Mouse (Mus musculus) layer of hippocampus, adult 11-12 months (tissue): ENCODE measurements around the gene Sfxn5.

Experiments used
- DNase-seq: peaks from one replicate; pipeline ENCODE4 v3.0.0; 2022; ENCODE audit warnings: low spot score

The Sfxn5 gene

DNA sequence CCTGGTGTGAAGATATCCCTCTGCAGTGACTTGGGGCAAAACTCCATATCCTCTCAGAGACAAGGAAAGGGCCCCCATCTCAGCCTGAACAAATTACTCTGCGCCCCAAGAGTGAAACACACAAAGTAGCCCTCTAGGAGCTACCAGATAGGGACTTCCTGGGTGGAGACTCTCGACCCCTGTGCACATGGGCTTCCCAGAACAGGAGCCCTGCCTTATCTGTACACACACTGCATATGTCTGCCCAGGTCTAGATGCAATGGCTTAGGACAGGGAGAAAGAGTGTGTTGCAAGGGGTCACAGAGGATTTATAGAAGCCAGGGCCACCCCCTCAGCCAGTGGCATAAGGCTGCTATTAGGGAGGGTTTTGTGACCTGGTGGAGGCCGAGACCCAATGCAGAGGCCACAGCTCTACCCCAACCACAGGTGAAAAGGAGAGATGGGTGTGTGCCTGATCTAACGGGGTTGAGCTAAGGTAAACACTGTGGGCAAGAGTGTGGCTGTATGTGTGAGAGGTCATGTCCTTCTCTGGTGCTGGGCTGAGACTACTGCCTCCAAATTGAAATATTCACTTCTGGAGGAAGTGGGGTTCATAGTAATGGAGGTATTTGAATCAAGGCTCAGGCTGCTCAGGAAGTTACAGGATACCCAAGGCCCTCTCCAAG is 44.9 kb downstream of the Sfxn5 start:
- no peak for DNase-seq

- no peak for DNase-seq
Observed at GRCm38 (mm10) chr6:85286283-85287047, 46.8 kb downstream of the Sfxn5 start.

DNA sequence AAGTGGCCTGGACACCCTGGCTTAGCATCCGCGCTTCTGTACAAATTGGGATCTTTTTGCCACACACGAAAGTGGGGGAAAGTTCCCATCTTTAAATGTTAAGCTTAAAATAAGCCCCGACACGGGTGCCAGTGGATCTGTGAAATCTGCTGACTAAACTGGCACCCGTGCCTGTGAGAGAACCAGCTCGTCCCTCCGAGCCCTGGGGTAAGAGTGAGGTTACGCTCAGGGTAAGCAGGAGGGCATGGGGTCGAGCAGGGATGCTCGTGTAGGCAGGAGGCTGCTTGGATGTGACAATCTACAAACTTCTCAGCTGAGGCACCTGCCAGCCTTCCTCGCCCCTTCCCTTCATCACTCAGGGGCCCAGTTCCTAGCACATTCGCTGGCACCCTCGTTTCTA is 52.4 kb downstream of the Sfxn5 start:
- DNase-seq = peak; percentile 53

DNA sequence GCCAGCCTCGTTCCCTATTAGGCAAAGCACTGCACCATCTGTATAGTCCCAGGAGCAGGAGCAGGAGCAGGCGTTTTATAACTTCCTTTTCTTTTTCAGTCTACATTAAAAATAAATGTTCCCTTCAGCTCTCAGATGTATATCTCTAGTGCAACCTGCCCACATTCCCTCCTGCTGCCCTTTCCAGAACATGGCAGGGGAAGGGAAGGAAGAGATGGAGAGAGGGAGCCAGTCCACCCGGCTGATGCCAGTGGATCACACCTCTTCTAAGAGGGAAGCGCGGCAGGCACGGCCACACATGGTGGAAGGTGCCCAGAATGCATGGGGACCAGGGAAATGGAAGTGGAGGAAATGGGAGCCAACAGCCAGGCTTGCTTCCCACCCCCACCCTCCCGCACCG is 56.7 kb downstream of the Sfxn5 start:
- peak; percentile 37 for DNase-seq

DNA sequence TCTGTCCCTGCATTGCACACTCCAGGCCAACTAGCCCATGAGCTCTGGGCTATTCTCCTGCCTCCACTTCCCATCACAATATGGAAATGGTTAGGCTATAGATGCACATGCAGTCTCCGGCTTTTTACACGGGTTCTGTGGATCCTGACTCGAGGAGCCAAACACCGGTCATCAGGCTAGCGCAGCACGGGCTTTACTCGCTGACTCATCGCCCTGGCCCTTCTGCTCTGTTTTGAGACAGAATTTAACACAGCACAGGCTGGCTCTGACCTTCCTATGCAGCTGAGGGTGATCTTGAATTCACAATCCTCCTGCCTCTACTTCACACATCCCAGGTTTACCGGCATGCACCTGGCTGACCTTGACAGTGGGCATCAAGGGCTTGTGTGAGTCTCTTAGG is 60.8 kb downstream of the Sfxn5 start:
- DNase-seq = no peak

- no peak for DNase-seq
Observed at GRCm38 (mm10) chr6:85266060-85266459, 67.2 kb downstream of the Sfxn5 start.

DNA sequence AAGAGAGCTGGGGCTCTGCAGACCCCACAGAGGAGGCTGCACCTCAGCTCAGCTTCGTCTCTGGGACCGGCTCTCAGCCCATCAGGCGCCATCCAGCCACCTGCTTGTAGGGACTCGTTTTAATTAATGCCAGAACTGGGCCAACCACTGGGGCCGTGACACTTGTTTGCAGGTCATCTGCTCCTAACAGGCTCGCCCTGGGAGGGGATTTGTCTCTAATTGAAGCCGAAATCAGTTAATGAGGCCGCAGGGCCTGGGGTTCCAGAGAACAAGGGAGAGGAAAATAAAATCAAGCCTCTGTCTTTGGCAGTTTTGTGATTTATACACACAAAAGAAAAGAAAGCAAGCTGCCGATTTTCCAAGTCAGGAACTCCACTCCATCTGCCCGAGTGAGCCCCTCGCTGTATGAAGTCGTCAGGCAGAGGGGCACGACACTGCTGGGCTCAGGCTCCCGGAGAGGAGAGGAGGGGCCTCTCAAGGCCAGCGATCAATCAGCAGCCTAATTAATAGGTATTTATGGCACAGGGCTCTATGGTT is 68.2 kb downstream of the Sfxn5 start:
- DNase-seq = no peak

DNA sequence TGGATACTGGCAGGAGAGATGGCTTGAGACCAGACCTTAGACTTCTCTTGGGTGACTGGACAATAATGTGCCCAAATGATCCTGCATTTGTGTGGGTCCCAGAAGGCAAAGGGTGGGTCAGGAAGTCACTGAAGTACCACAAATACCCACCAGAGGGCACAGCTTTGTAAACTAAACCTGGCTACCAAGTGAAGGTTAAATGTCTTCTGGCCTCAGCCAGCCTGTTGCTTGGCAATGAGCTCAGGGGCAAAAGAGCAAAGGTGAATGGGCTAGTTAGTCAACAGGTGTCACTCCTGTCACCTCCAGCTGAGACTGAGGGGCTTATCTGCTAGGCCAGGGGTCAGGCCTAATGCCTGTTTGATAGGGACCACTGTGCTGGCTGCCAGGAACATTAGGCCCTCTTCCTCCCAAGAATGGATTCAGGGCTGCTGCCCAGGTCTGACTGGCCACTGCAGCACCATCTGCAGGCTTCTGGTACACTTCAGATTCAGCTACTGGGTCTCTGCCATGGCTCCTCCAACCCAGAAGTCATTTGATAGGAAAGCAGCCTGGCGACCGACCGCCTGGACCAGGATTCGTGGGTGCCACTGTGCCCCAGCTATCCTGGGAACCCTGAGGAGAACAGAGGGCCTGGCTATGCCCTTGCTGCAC is 70.2 kb downstream of the Sfxn5 start:
- peak; percentile 47 for DNase-seq

DNA sequence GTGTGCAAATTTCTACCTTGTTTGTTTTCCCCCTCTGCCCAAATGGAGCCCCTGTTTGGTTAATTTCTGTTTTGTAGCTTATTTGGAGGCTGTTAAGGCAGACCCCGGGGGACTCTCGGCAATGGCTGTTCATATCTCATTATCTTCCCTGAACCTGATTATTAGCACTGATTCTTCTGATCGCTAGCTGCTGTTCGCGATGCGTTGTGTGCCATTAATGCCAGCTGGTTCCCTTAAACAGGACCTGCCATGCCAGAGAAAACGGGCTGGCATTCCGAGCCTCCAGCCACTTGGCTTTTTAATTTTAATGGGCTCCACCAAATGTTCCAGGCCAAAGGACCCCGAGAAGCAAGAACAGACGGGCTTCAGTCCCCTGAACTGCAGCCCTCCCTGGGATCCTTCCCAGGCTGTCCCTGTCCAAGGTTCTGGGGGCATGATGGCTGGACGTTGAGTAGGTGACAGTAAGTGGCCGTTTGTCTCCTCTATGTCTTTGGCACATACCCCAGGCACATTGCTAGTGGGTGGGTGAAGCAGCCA is 74.1 kb downstream of the Sfxn5 start:
- no peak for DNase-seq

GRCm38 (mm10) chr6:85255578-85255977 is 77.6 kb downstream of the Sfxn5 start:
- no peak for DNase-seq

- no peak for DNase-seq
Observed at GRCm38 (mm10) chr6:85253994-85254541, 79.2 kb downstream of the Sfxn5 start.

DNA sequence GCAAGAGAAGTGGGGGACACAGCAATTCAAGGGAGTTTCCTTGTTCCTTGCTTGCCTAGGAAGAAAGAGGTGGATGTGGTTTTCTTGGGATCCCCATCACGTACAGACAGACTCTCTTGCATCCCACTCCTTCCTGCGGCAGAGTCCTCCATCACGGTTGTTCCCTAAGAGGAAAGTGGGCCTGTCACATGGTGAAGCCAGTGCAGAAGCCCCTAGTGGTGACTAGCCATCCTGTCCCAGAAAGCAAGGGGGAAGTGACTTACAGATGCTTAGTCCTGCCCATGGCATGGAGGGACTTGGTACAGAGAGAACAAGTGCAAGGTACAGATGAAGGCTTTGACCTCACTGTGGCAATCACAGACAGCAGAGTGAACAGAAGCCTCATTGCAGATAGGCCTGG is 79.9 kb downstream of the Sfxn5 start:
- DNase-seq = no peak

GRCm38 (mm10) chr6:85252251-85253058 is 80.8 kb downstream of the Sfxn5 start:
- DNase-seq = no peak

DNA sequence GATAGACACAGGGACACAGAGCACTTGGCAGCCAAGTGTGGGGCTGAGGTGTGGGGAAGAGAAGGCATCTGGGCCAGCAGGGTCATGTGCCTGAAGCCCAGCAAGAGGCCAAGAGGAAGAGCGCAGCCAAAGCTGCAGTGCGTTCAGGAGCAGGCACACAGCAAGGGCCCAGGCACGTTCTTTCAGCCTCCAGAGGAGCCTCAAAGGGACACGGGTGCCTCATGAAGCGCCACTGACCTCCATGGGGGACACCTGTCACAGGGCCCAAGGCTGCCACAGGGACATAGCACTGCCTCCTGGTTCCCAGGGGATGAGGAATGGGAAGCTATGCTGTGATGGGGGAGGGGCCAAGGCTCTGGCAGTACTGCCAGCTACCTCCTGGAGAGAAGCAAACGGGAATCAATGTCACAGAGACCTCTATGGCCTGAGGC is 82.4 kb downstream of the Sfxn5 start:
- no peak for DNase-seq

- no peak for DNase-seq
Observed at GRCm38 (mm10) chr6:85249821-85250220, 83.4 kb downstream of the Sfxn5 start.

GRCm38 (mm10) chr6:85239044-85239489 is 94.2 kb downstream of the Sfxn5 start:
- peak; percentile 69 for DNase-seq

DNA sequence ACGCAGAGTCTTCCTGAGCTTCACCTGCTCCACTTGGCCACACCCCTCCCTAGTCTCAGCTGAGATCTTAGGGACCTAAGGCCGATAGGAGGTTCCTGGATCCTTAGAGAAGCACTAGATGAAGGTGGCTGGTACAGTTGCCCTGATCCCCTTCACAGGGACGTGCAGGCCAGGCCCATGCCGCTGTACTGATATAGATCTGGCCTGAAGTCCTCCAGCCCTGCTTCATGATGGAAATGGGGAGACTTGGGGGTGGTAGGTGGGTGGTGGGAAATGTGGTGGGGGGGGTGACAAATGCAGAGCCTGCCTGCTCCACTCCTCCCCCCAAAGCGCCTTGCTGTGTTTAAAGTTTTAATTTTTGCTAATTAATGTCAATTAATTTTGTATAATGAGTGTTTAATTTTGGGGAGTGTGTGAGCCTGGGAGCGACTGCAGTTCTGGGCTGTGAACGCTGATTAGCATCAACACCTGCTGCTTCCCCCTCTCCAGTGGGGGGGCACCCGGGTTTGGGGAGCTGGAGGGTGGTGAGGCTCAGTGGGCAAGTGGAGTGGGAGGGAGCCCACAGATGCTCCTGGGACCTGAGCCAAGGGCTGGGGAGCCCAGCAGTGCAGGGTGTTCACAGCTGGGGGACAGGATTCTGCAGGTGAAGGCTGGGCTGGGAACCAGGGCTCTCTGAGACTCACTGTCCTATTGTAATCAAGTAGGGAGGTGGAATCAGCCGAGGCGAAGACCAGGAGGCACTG is 95.5 kb downstream of the Sfxn5 start:
- DNase-seq = peak; percentile 60

DNA sequence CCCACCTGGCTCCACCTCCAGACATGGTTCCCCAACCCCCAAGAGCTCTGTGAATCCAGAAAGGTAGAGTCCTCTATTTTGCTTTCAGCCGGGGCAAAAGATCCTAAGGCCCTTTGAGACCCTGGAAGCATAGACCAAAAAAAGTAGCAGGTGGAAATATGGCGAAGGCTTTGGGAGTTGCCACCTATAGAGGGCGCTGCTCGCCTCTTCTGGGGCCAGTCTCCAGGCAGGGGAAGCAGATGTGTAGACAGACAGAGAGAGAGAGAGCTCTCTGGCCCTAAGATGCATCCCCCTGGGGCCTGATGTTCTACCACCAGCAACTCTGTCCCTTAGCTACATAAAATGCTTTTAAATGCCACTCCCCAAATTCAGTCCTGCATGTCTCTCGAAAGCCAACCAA is 96.2 kb downstream of the Sfxn5 start:
- DNase-seq = peak; percentile 57

DNA sequence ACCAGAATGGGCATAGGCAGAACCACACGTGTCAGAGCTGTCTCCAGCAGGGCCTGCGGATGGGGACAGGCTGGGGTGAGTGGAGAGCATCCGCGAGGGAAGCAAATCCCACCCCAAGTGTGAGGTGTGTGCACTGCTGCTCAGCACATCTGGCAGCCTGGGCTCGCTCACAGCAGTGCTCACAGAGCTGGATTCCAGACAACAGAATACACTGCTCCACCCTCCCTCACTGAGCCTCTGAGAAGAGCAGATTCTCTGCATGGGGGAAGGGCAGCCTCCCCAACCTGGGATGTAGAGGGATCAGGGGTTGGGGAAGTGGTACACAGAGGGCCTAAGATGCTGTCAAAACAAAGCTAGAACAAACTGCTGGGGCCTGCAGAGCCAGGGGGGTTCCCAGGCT is 98.4 kb downstream of the Sfxn5 start:
- DNase-seq = no peak

DNA sequence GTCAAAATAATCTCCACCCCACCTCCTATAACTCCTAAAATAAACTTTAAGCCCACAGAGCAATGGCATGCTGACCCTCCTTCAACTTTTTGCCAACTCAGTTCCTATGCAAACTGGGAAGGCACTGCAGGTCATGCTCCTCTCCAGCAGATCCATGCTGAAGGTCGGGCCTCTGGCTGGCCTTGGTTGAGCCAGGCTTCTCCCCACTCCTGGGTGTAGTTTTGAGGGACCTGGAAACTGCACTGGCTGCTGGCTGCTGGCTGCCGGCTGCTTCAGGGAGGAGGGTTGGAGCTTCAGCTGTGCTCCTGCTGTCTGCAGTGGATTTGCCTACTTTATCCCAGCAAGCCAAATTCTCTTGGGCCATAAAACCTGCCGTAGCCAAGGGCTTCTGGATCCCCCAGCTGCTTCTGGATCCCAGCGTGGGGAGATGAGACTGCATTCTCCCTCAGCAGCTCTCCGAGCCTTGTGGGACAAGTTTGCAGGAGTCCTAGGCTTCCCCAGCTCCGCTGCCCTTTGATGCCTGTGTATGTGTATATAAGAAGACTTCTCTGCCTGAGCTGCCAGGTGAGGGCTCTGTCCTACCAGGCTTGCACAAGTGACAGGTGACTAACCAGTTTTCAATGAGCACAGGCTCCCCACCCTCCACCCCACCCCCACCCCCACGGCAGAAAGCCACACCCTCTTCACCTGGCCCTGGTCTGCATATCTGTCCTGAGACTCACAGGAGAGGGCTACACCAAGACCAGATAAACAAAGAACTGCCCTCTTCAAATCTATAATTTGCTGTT is 100.2 kb downstream of the Sfxn5 start:
- no peak for DNase-seq
